Mouse (Mus musculus): ENCODE results near the gene Smim24. TPM values are rescaled to one million over a fixed set of nuclear protein-coding genes. Genes with fewer than 3 reads are reported as not detected.
A peak's percentile ranks its signal among the peaks of the same experiment; 100 is the strongest.

The Smim24 gene
- polyA plus RNA-seq, 1 experiment from 2014 or later, result 2.8 TPM

GRCm38 (mm10) chr10:81412586-81413309, 19.9 kb downstream of the Smim24 start:
- Histone ChIP-seq H3K4me1 (peaks cover 87% of the 10 kb centered on the region), H3K27ac (replicated peaks) (peak overlapping the region; percentile 54; the same call in 1 of the 2 replicates)
- WGBS, result 77% methylated on average over 16 of the region's 16 CpGs

GRCm38 (mm10) chr10:81413310-81414261, 20.7 kb downstream of the Smim24 start:
- H3K4me2 ChIP-seq (replicated peaks), result peak overlapping the region; percentile 36
- peak overlapping the region; percentile 12; the same call in 1 of the 2 replicates for H3K4me3 ChIP-seq
- H3K9me3 ChIP-seq, result no peaks in the 10 kb centered on the region
- no peak overlapping the region; the same call in 1 of the 2 replicates for H3K9ac ChIP-seq (replicated peaks)
- WGBS, result 29% methylated on average over 26 of the region's 26 CpGs
- H3K4me1 ChIP-seq, result peaks cover 87% of the 10 kb centered on the region
- H3K36me3 ChIP-seq, result no peaks in the 10 kb centered on the region
- no peak for ATAC-seq (ENCODE audit: low FRiP score, low read depth)
- H3K27me3 ChIP-seq, result peaks cover 18% of the 10 kb centered on the region
- H3K27ac ChIP-seq (replicated peaks), result peak overlapping the region; percentile 25; the same call in 1 of the 2 replicates

More at GRCm38 (mm10) chr10:81412586-81413309, 19.9 kb downstream of the Smim24 start:
- Histone ChIP-seq H3K4me2 (replicated peaks) (no peak overlapping the region), H3K9me3 (no peaks in the 10 kb centered on the region), H3K36me3 (no peaks in the 10 kb centered on the region), H3K27me3 (peaks cover 21% of the 10 kb centered on the region), H3K4me3 (no peak overlapping the region), H3K9ac (replicated peaks) (no peak overlapping the region)
- no peak for ATAC-seq (ENCODE audit: low FRiP score, low read depth)

- Histone ChIP-seq H3K27me3 (peaks cover 18% of the 10 kb centered on the region), H3K4me3 (no peak overlapping the region), H3K9ac (replicated peaks) (no peak overlapping the region), H3K27ac (replicated peaks) (0 out of 2 replicates have a peak overlapping the region, but pooled peaks have one; percentile 25), H3K4me1 (peaks cover 80% of the 10 kb centered on the region), H3K4me2 (replicated peaks) (no peak overlapping the region), H3K9me3 (no peaks in the 10 kb centered on the region), H3K36me3 (no peaks in the 10 kb centered on the region)
- ATAC-seq (ENCODE audit: low FRiP score, low read depth), result no peak
Observed at GRCm38 (mm10) chr10:81414682-81415081, 21.8 kb downstream of the Smim24 start.

GRCm38 (mm10) chr10:81415146-81415545, 22.3 kb downstream of the Smim24 start:
- Histone ChIP-seq H3K9ac (replicated peaks) (no peak overlapping the region), H3K4me2 (replicated peaks) (no peak overlapping the region), H3K27ac (replicated peaks) (no peak overlapping the region), H3K27me3 (peaks cover 21% of the 10 kb centered on the region), H3K36me3 (0 out of 2 replicates have a peak, but pooled peaks cover 4% of the 10 kb centered on the region), H3K9me3 (no peaks in the 10 kb centered on the region), H3K4me3 (no peak overlapping the region), H3K4me1 (peaks cover 76% of the 10 kb centered on the region)
- ATAC-seq (ENCODE audit: low FRiP score, low read depth), result no peak
- 82% methylated on average over 5 of the region's 5 CpGs for WGBS

- H3K9me3 ChIP-seq, result no peaks in the 10 kb centered on the region
- H3K4me1 ChIP-seq, result peaks cover 76% of the 10 kb centered on the region
- H3K36me3 ChIP-seq, result 0 out of 2 replicates have a peak, but pooled peaks cover 5% of the 10 kb centered on the region
- H3K4me3 ChIP-seq, result no peak overlapping the region
- ATAC-seq (ENCODE audit: low FRiP score, low read depth), result no peak
- no peak overlapping the region for H3K9ac ChIP-seq (replicated peaks)
- WGBS, result 67% methylated on average over 17 of the region's 17 CpGs
- no peak overlapping the region for H3K4me2 ChIP-seq (replicated peaks)
- no peak overlapping the region for H3K27ac ChIP-seq (replicated peaks)
- peaks cover 27% of the 10 kb centered on the region for H3K27me3 ChIP-seq
Observed at GRCm38 (mm10) chr10:81415549-81416310, 22.9 kb downstream of the Smim24 start.

- H3K4me2 ChIP-seq (replicated peaks), result peak overlapping the region; percentile 65
- 0 out of 2 replicates have a peak overlapping the region, but pooled peaks have one; percentile 32 for H3K27ac ChIP-seq (replicated peaks)
- H3K9ac ChIP-seq (replicated peaks), result peak overlapping the region; percentile 62
- H3K36me3 ChIP-seq, result 0 out of 2 replicates have a peak, but pooled peaks cover 5% of the 10 kb centered on the region
- ATAC-seq (ENCODE audit: low FRiP score, low read depth), result peak; percentile 65
- H3K4me1 ChIP-seq, result peaks cover 69% of the 10 kb centered on the region
- WGBS, result 1% methylated on average over 23 of the region's 26 CpGs
- H3K27me3 ChIP-seq, result peaks cover 29% of the 10 kb centered on the region
- H3K9me3 ChIP-seq, result no peaks in the 10 kb centered on the region
- peak overlapping the region; percentile 37 for H3K4me3 ChIP-seq
Observed at GRCm38 (mm10) chr10:81416581-81417226, 23.9 kb downstream of the Smim24 start.

GRCm38 (mm10) chr10:81417227-81418215, 24.7 kb downstream of the Smim24 start:
- WGBS, result 43% methylated on average over 12 of the region's 12 CpGs
- peak overlapping the region; percentile 37 for H3K4me3 ChIP-seq
- no peaks in the 10 kb centered on the region for H3K9me3 ChIP-seq
- peaks cover 37% of the 10 kb centered on the region for H3K27me3 ChIP-seq
- peaks cover 61% of the 10 kb centered on the region for H3K4me1 ChIP-seq
- peak overlapping the region; percentile 65 for H3K4me2 ChIP-seq (replicated peaks)
- no peak; the same call in 1 of the 2 replicates for ATAC-seq (ENCODE audit: low FRiP score, low read depth)
- H3K9ac ChIP-seq (replicated peaks), result peak overlapping the region; percentile 62
- 0 out of 2 replicates have a peak, but pooled peaks cover 5% of the 10 kb centered on the region for H3K36me3 ChIP-seq
- 0 out of 2 replicates have a peak overlapping the region, but pooled peaks have one; percentile 32 for H3K27ac ChIP-seq (replicated peaks)

- H3K27me3 ChIP-seq, result peaks cover 44% of the 10 kb centered on the region
- H3K27ac ChIP-seq (replicated peaks), result 0 out of 2 replicates have a peak overlapping the region, but pooled peaks have one; percentile 4
- H3K9ac ChIP-seq (replicated peaks), result 0 out of 2 replicates have a peak overlapping the region, but pooled peaks have one; percentile 21
- H3K9me3 ChIP-seq, result no peaks in the 10 kb centered on the region
- peaks cover 54% of the 10 kb centered on the region for H3K4me1 ChIP-seq
- no peak overlapping the region for H3K4me2 ChIP-seq (replicated peaks)
- H3K4me3 ChIP-seq, result no peak overlapping the region
- H3K36me3 ChIP-seq, result 0 out of 2 replicates have a peak, but pooled peaks cover 5% of the 10 kb centered on the region
- WGBS, result 48% methylated on average over 11 of the region's 11 CpGs
- no peak for ATAC-seq (ENCODE audit: low FRiP score, low read depth)
Observed at GRCm38 (mm10) chr10:81418216-81419070, 25.6 kb downstream of the Smim24 start.

GRCm38 (mm10) chr10:81419111-81419928, 26.5 kb downstream of the Smim24 start:
- Histone ChIP-seq H3K4me1 (peaks cover 48% of the 10 kb centered on the region), H3K9me3 (no peaks in the 10 kb centered on the region), H3K27ac (replicated peaks) (0 out of 2 replicates have a peak overlapping the region, but pooled peaks have one; percentile 4), H3K4me2 (replicated peaks) (no peak overlapping the region), H3K36me3 (0 out of 2 replicates have a peak, but pooled peaks cover 5% of the 10 kb centered on the region), H3K27me3 (peaks cover 52% of the 10 kb centered on the region), H3K9ac (replicated peaks) (no peak overlapping the region), H3K4me3 (no peak overlapping the region)
- 89% methylated on average over 10 of the region's 10 CpGs for WGBS
- ATAC-seq (ENCODE audit: low FRiP score, low read depth), result no peak

All from midbrain, embryonic 12.5 days (tissue).